Mouse (Mus musculus) liver, embryonic 14.5 days (tissue): ENCODE data around the gene Il16. TPM values are rescaled to one million over a fixed set of nuclear protein-coding genes. Genes with fewer than 3 reads are reported as not detected.

ENCODE experiments used
- ATAC-seq: fragments of 200-750 bp; cut with Nextera tagmentation; 2 replicates; pipeline ENCODE4 v1.8.0; 2017; ENCODE audit warnings: moderate number of reproducible peaks, mild to moderate bottlenecking, moderate library complexity; ENCODE audit not compliant: insufficient read depth
- DNase-seq, 3 experiments: peaks; one replicate each; pipeline ENCODE4 v3.0.0-alpha.2; 2012 to 2013; ENCODE audit warnings: low read depth in 3 of 3, low spot score in 3 of 3
- H3K27ac ChIP-seq: fragments of 300-500 bp; sonication (generic); 2 replicates; pipeline ENCODE4 v1.5.1; 2014; ENCODE audit warnings: moderate library complexity, mild to moderate bottlenecking, control low read depth, inconsistent platforms
- H3K27me3 ChIP-seq: fragments of 300-500 bp; sonication (generic); 2 replicates; pipeline ENCODE4 v1.6.1; 2014; ENCODE audit warnings: mild to moderate bottlenecking, low read length, moderate library complexity; ENCODE audit not compliant: control insufficient read depth, insufficient read depth
- H3K36me3 ChIP-seq: fragments of 300-500 bp; sonication (generic); replicated peaks from 2 replicates; pipeline ENCODE4 v1.6.1; 2014; ENCODE audit warnings: low read depth; ENCODE audit not compliant: control insufficient read depth, insufficient read depth
- H3K4me1 ChIP-seq, 2 experiments: fragments of 200-500 bp in 1 of 2; fragments of 300-500 bp in 1 of 2; sonication (generic) in 1 of 2; replicated peaks; 2 replicates each; pipeline ENCODE4 v1.6.1; 2012 to 2014; ENCODE audit warnings: antibody characterized with exemption in 1 of 2, inconsistent platforms in 1 of 2, low read length in 1 of 2; ENCODE audit not compliant: control insufficient read depth in 2 of 2, insufficient read depth in 2 of 2
- H3K4me2 ChIP-seq: fragments of 300-500 bp; sonication (generic); 2 replicates; pipeline ENCODE4 v1.6.1; 2014; ENCODE audit warnings: low read depth, mild to moderate bottlenecking, control low read depth, moderate library complexity
- H3K4me3 ChIP-seq, 2 experiments: fragments of 200-500 bp in 1 of 2; fragments of 300-500 bp in 1 of 2; sonication (generic) in 1 of 2; 2 replicates each; pipeline ENCODE4 v1.5.1; 2012 to 2014; ENCODE audit warnings: low read depth in 2 of 2, low read length in 2 of 2, mild to moderate bottlenecking in 2 of 2, control low read depth in 1 of 2, inconsistent platforms in 1 of 2, moderate library complexity in 1 of 2; ENCODE audit not compliant: insufficient read depth in 1 of 2
- H3K9ac ChIP-seq: fragments of 300-500 bp; sonication (generic); replicated peaks from 2 replicates; pipeline ENCODE4 v1.6.1; 2014; ENCODE audit warnings: mild to moderate bottlenecking, control low read depth, moderate library complexity
- H3K9me3 ChIP-seq: fragments of 300-500 bp; sonication (generic); 2 replicates; pipeline ENCODE4 v1.6.1; 2016; ENCODE audit warnings: low read length, mixed read lengths; ENCODE audit not compliant: control insufficient read depth
- CTCF ChIP-seq: IDR thresholded peaks from 2 replicates; pipeline ENCODE4 v1.5.1; 2016; ENCODE audit warnings: antibody characterized with exemption, low read depth, control low read depth
- EP300 ChIP-seq: IDR thresholded peaks from 2 replicates; pipeline ENCODE4 v1.6.1; 2016; ENCODE audit warnings: antibody characterized with exemption, low read depth
- WGBS: fragments of 180-500 bp; shearing (Covaris S2); extraction: QIAGEN DNeasy Blood & Tissue Kit; methylation state at CpG from one replicate; pipeline ENCODE4 v1.1.7; 2014; ENCODE audit not compliant: insufficient replicate concordance; 5-methylcytosine and 5-hydroxymethylcytosine counted together
- polyA plus RNA-seq, 2 experiments: library from polyadenylated mRNA; depleted of rRNA in 1 of 2; stranded (reverse) in 1 of 2; unstranded in 1 of 2; fragments of >200 nt; fragmentation: Nextera tagmentation in 1 of 2; extraction: Ambion mirVana in 1 of 2; gene quantifications; 2 replicates each; pipeline versions ENCODE4 v1.2.1 to v1.2.3; 2012 to 2014

The Il16 gene
- polyA plus RNA-seq, 2 experiments: 2.3 to 3.8 TPM

- WGBS: 28% methylated on average over 1 of the region's 1 CpGs
- DNase-seq (no peak), ATAC-seq (no peak)
- Histone ChIP-seq H3K4me2 (no peak overlapping the region), H3K27me3 (no peaks in the 10 kb centered on the region), H3K9ac (no peak overlapping the region), H3K9me3 (no peaks in the 10 kb centered on the region), H3K36me3 (no peaks in the 10 kb centered on the region), H3K27ac (no peak overlapping the region), H3K4me1 (no peaks in the 10 kb centered on the region), H3K4me3 (no peak overlapping the region)
- TF ChIP-seq EP300: no peak
- peak; percentile 70 for TF ChIP-seq CTCF
Measured at GRCm38 (mm10) chr7:83668724-83669123, 76.8 kb downstream of the Il16 start.

GRCm38 (mm10) chr7:83667936-83668645 lies 77.4 kb downstream of the Il16 start:
- Histone ChIP-seq H3K9ac (no peak overlapping the region), H3K9me3 (no peaks in the 10 kb centered on the region), H3K4me2 (no peak overlapping the region), H3K27ac (no peak overlapping the region), H3K4me1 (no peaks in the 10 kb centered on the region), H3K27me3 (no peaks in the 10 kb centered on the region), H3K4me3 (no peak overlapping the region), H3K36me3 (no peaks in the 10 kb centered on the region)
- no peak for DNase-seq
- WGBS: 46% methylated on average over 5 of the region's 5 CpGs
- TF ChIP-seq EP300: no peak
- no peak for TF ChIP-seq CTCF
- no peak for ATAC-seq

DNA sequence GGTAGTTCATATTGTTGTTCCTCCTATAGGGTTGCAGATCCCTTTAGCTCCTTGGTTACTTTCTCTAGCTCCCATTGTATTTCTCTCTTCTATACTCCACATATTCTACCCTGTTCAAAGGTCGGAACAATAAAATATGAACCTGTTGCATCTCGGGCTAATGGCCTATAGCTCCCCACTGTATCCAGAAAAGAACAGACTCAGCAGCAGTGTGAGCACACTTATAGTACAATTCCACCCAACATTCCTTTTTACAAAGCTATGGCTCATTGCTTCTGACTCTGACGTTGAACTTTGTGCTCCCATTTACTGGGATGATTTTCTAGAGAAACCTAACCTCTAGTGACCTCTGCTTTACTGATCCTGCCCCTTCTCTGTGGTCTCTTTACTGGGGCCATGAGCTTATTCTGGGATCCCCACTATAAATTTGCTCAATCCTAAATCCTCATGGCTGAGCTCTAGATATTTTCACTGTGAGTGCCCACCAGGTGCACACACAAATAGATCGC lies 79.4 kb downstream of the Il16 start:
- no peak for TF ChIP-seq EP300
- no peak for TF ChIP-seq CTCF
- H3K4me1 ChIP-seq: no peaks in the 10 kb centered on the region
- no peaks in the 10 kb centered on the region for H3K36me3 ChIP-seq
- H3K9ac ChIP-seq: no peak overlapping the region
- DNase-seq (no peak), ATAC-seq (no peak)
- no peaks in the 10 kb centered on the region for H3K27me3 ChIP-seq
- H3K27ac ChIP-seq: no peak overlapping the region
- no peak overlapping the region for H3K4me3 ChIP-seq
- WGBS: 64% methylated on average over 4 of the region's 4 CpGs
- no peak overlapping the region for H3K4me2 ChIP-seq
- H3K9me3 ChIP-seq: no peaks in the 10 kb centered on the region

GRCm38 (mm10) chr7:83662711-83663375 lies 82.7 kb downstream of the Il16 start:
- no peaks in the 10 kb centered on the region for H3K9me3 ChIP-seq

DNA sequence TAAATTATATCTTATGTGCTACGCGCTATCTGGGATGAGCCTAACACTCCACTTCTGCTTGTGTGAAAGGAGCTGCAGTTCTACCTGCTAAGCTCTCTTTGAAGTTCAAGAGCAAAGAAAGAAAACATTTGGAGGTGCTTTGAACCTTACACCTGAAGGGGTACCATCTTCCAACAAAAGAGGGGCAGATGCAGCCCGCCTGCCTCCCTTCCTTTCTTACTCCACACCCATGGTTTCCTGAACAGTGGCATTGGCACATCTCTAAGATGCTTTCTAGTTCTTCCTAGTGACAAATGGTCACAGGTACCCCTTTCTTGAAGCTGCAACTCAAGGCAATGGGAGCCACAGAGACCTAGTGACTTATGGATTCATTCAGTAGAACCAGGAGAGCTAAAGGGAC lies 83.8 kb downstream of the Il16 start:
- no peak for TF ChIP-seq CTCF
- no peak for TF ChIP-seq EP300
- H3K9me3 ChIP-seq: no peaks in the 10 kb centered on the region
- H3K4me1 ChIP-seq: no peaks in the 10 kb centered on the region
- no peak overlapping the region for H3K4me2 ChIP-seq
- no peaks in the 10 kb centered on the region for H3K36me3 ChIP-seq
- no peak overlapping the region for H3K27ac ChIP-seq
- H3K27me3 ChIP-seq: no peaks in the 10 kb centered on the region
- ATAC-seq: no peak
- WGBS: 77% methylated on average over 3 of the region's 3 CpGs
- no peak for DNase-seq
- no peak overlapping the region for H3K9ac ChIP-seq
- H3K4me3 ChIP-seq: no peak overlapping the region

More at GRCm38 (mm10) chr7:83662711-83663375, 82.7 kb downstream of the Il16 start:
- Histone ChIP-seq H3K36me3 (no peaks in the 10 kb centered on the region), H3K4me1 (no peaks in the 10 kb centered on the region), H3K4me3 (no peak overlapping the region), H3K4me2 (no peak overlapping the region), H3K27me3 (no peaks in the 10 kb centered on the region), H3K9ac (no peak overlapping the region), H3K27ac (no peak overlapping the region)
- ATAC-seq (no peak), DNase-seq (no peak)
- WGBS: 51% methylated on average over 6 of the region's 6 CpGs
- no peak for TF ChIP-seq CTCF
- no peak for TF ChIP-seq EP300
